ENCODE assay signal across 8 mouse cellular contexts in genomic region chr19:4839149-4839548, GRCm38 (mm10). TPM values are rescaled to one million over a fixed set of nuclear protein-coding genes. Genes with fewer than 3 reads are reported as not detected.
DNase-seq lines count a peak whose midpoint lies in the region; ATAC-seq and TF ChIP-seq lines count a peak whose summit lies in the region.

Ccs (minus strand) TSS chr19:4839332.
Ccdc87 (plus strand) TSS chr19:4839366.

- H3K4me3 ChIP-seq in brown adipose tissue, adult 24 weeks (ENCODE audit: insufficient read depth, low read depth, low read length), result peak within 1 kb of the TSS; percentile 68
- H3K4me3 ChIP-seq in heart, embryonic 15.5 days, result peak within 1 kb of the TSS; percentile 64
- H3K4me3 ChIP-seq in liver, embryonic 14.5 days (ENCODE audit: insufficient read depth in 1 of 2, low read depth in 2 of 2, low read length in 2 of 2), result peak within 1 kb of the TSS; percentile 72 to 80
- peak within 1 kb of the TSS; percentile 52 for H3K4me3 ChIP-seq in neural tube, embryonic 11.5 days (ENCODE audit: low read depth, low read length)
- H3K4me3 ChIP-seq in stomach, postnatal 0 days (ENCODE audit: low read depth, low read length), result peak within 1 kb of the TSS; percentile 63

- peak; percentile 99 for ATAC-seq in heart, embryonic 15.5 days (replicated peaks; ENCODE audit: insufficient number of reproducible peaks, insufficient read depth, low FRiP score, low read depth)
- ATAC-seq in liver, embryonic 14.5 days (ENCODE audit: insufficient read depth), result peak; percentile 97
- ATAC-seq in neural tube, embryonic 11.5 days (ENCODE audit: insufficient read depth, low FRiP score, low TSS enrichment), result peak; percentile 96
- ATAC-seq in stomach, postnatal 0 days (ENCODE audit: low FRiP score, low TSS enrichment), result peak; percentile 97

- H3K36me3 ChIP-seq in heart, embryonic 15.5 days, result no peaks in the 10 kb centered on the region
- no peaks in the 10 kb centered on the region for H3K36me3 ChIP-seq in liver, embryonic 14.5 days (replicated peaks; ENCODE audit: control insufficient read depth, insufficient read depth, low read depth)
- no peaks in the 10 kb centered on the region for H3K36me3 ChIP-seq in neural tube, embryonic 11.5 days (ENCODE audit: control insufficient read depth, insufficient read depth, low read length)
- no peaks in the 10 kb centered on the region for H3K36me3 ChIP-seq in stomach, postnatal 0 days (ENCODE audit: control insufficient read depth, insufficient read depth, low read length)

- peak within 1 kb of the TSS; percentile 83 for H3K9ac ChIP-seq in heart, embryonic 15.5 days
- peak within 1 kb of the TSS; percentile 84 for H3K9ac ChIP-seq in liver, embryonic 14.5 days (replicated peaks)
- peak within 1 kb of the TSS; percentile 64 for H3K9ac ChIP-seq in neural tube, embryonic 11.5 days (ENCODE audit: low read length)
- H3K9ac ChIP-seq in stomach, postnatal 0 days (ENCODE audit: low read length), result peak within 1 kb of the TSS; percentile 73

- H3K9me3 ChIP-seq in heart, embryonic 15.5 days (replicated peaks), result no peaks in the 10 kb centered on the region
- H3K9me3 ChIP-seq in liver, embryonic 14.5 days (ENCODE audit: control insufficient read depth, low read length), result no peaks in the 10 kb centered on the region
- no peaks in the 10 kb centered on the region for H3K9me3 ChIP-seq in neural tube, embryonic 11.5 days (ENCODE audit: control insufficient read depth, low read length)
- no peaks in the 10 kb centered on the region for H3K9me3 ChIP-seq in stomach, postnatal 0 days (ENCODE audit: control insufficient read depth, low read length)

- TF ChIP-seq CTCF in liver, embryonic 14.5 days (IDR thresholded peaks at IDR 0.05; ENCODE audit: low read depth), result peak; percentile 43; the same call in 1 of the 2 replicates
- no peak; the same call in 1 of the 2 replicates for TF ChIP-seq CTCF in stomach, postnatal 0 days (IDR thresholded peaks at IDR 0.05; ENCODE audit: low read depth)

- peak within 1 kb of the TSS; percentile 95 for H3K4me2 ChIP-seq in heart, embryonic 15.5 days
- H3K4me2 ChIP-seq in liver, embryonic 14.5 days (ENCODE audit: low read depth), result peak within 1 kb of the TSS; percentile 69
- H3K4me2 ChIP-seq in neural tube, embryonic 11.5 days (ENCODE audit: low read depth), result peak within 1 kb of the TSS; percentile 97
- H3K4me2 ChIP-seq in stomach, postnatal 0 days (replicated peaks; ENCODE audit: low read depth), result peak within 1 kb of the TSS; percentile 95

- DNase-seq in CD4-positive, CD25-positive, alpha-beta regulatory T cell, adult 2 months (ENCODE audit: low read depth, low spot score), result peak; percentile 98
- peak; percentile 97 for DNase-seq in fibroblast of lung, adult 2 months (ENCODE audit: low read depth)
- DNase-seq in kidney, postnatal 25 days, result peak; percentile 99
- DNase-seq in liver, embryonic 14.5 days (ENCODE audit: low read depth in 3 of 3, low spot score in 3 of 3), result peak; percentile 92 to 93 (median 93)
- DNase-seq in neural tube, embryonic 11.5 days (ENCODE audit: low spot score), result peak; percentile 96
- DNase-seq in stomach, postnatal 0 days (ENCODE audit: low spot score), result peak; percentile 97

- WGBS in heart, embryonic 15.5 days, result under 1% methylated on average over 25 of the region's 25 CpGs
- WGBS in liver, embryonic 14.5 days (ENCODE audit: insufficient replicate concordance), result 1% methylated on average over 25 of the region's 25 CpGs
- under 1% methylated on average over 25 of the region's 25 CpGs for WGBS in neural tube, embryonic 11.5 days
- WGBS in stomach, postnatal 0 days, result under 1% methylated on average over 25 of the region's 25 CpGs

- no peak for TF ChIP-seq EP300 in liver, embryonic 14.5 days (IDR thresholded peaks at IDR 0.05; ENCODE audit: low read depth)
- no peak for TF ChIP-seq EP300 in stomach, postnatal 0 days (optimal IDR thresholded peaks at IDR 0.05)

- peaks cover 29% of the 10 kb centered on the region for H3K27me3 ChIP-seq in heart, embryonic 15.5 days
- H3K27me3 ChIP-seq in liver, embryonic 14.5 days (ENCODE audit: control insufficient read depth, insufficient read depth, low read length), result peaks cover 21% of the 10 kb centered on the region
- H3K27me3 ChIP-seq in neural tube, embryonic 11.5 days (ENCODE audit: control insufficient read depth, insufficient read depth, low read length), result peaks cover 17% of the 10 kb centered on the region
- H3K27me3 ChIP-seq in stomach, postnatal 0 days (ENCODE audit: control insufficient read depth, insufficient read depth, low read length), result 0 out of 2 replicates have a peak, but pooled peaks cover 3% of the 10 kb centered on the region

- peaks cover 8% of the 10 kb centered on the region; the same call in 1 of the 2 replicates for H3K4me1 ChIP-seq in brown adipose tissue, adult 24 weeks (ENCODE audit: control insufficient read depth, insufficient read depth, insufficient read length, low read length)
- peaks cover 13% of the 10 kb centered on the region for H3K4me1 ChIP-seq in heart, embryonic 15.5 days (replicated peaks)
- H3K4me1 ChIP-seq in liver, embryonic 14.5 days (replicated peaks; ENCODE audit: control insufficient read depth in 2 of 2, insufficient read depth in 2 of 2, low read length in 1 of 2), result peaks cover 13 to 15% of the 10 kb centered on the region in 2 experiments
- peaks cover 11% of the 10 kb centered on the region; the same call in 1 of the 2 replicates for H3K4me1 ChIP-seq in neural tube, embryonic 11.5 days (ENCODE audit: control insufficient read depth, insufficient read depth, low read length)
- H3K4me1 ChIP-seq in stomach, postnatal 0 days (replicated peaks; ENCODE audit: control insufficient read depth, insufficient read depth), result no peaks in the 10 kb centered on the region; the same call in 1 of the 2 replicates

- H3K27ac ChIP-seq in brown adipose tissue, adult 24 weeks (replicated peaks; ENCODE audit: low read depth, low read length), result 0 out of 2 replicates have a peak within 1 kb of the TSS, but pooled peaks have one; percentile 4
- H3K27ac ChIP-seq in heart, embryonic 15.5 days, result no peak within 1 kb of the TSS
- peak within 1 kb of the TSS; percentile 64 for H3K27ac ChIP-seq in liver, embryonic 14.5 days
- H3K27ac ChIP-seq in neural tube, embryonic 11.5 days (ENCODE audit: low read depth, low read length), result no peak within 1 kb of the TSS
- H3K27ac ChIP-seq in stomach, postnatal 0 days (replicated peaks), result peak within 1 kb of the TSS; percentile 49

RNA-seq across cellular contexts. Expression of gene Ccs, which starts in this region (rescaled TPM):
- 64.9 and 78.0 TPM in 2 replicates for polyA plus RNA-seq in brown adipose tissue, adult 24 weeks (2012; ENCODE audit: insufficient read depth, insufficient read length, missing spikeins)
- 33.4 and 41.7 TPM in 2 replicates for polyA plus RNA-seq in heart, embryonic 15.5 days (2015; fragmentation: Nextera tagmentation; extraction: Ambion mirVana)
- 24.0 and 38.1 TPM in 2 replicates for polyA plus RNA-seq in liver, embryonic 14.5 days (2012; rRNA removed)
- 35.4 and 41.2 TPM in 2 replicates for polyA plus RNA-seq in liver, embryonic 14.5 days (2014; fragmentation: Nextera tagmentation; extraction: Ambion mirVana)
- 41.4 and 41.5 TPM in 2 replicates for polyA plus RNA-seq in neural tube, embryonic 11.5 days (2014; fragmentation: Nextera tagmentation; extraction: Ambion mirVana)
- polyA plus RNA-seq in stomach, postnatal 0 days (2015; fragmentation: Nextera tagmentation; extraction: Ambion mirVana), result 72.7 and 81.6 TPM in 2 replicates

RNA-seq across cellular contexts. Expression of gene Ccdc87, which starts in this region (rescaled TPM):
- not detected in 2 replicates for polyA plus RNA-seq in brown adipose tissue, adult 24 weeks (2012; ENCODE audit: insufficient read depth, insufficient read length, missing spikeins)
- 0.04 and 0.05 TPM in 2 replicates for polyA plus RNA-seq in heart, embryonic 15.5 days (2015; fragmentation: Nextera tagmentation; extraction: Ambion mirVana)
- 0.01 and 0.02 TPM in 2 replicates for polyA plus RNA-seq in liver, embryonic 14.5 days (2012; rRNA removed)
- polyA plus RNA-seq in liver, embryonic 14.5 days (2014; fragmentation: Nextera tagmentation; extraction: Ambion mirVana), result not detected in 2 replicates
- polyA plus RNA-seq in neural tube, embryonic 11.5 days (2014; fragmentation: Nextera tagmentation; extraction: Ambion mirVana), result 0.13 TPM in 1 of 2 replicates, not detected in the other
- polyA plus RNA-seq in stomach, postnatal 0 days (2015; fragmentation: Nextera tagmentation; extraction: Ambion mirVana), result 0.05 TPM in 1 of 2 replicates, not detected in the other

Comparison
In these comparisons a context has a peak if more than half of its experiments do, and no peak if none do; other contexts are left out.
1. H3K27ac ChIP-seq: peak in brown adipose tissue, adult 24 weeks (single experiment), liver, embryonic 14.5 days (single experiment) and stomach, postnatal 0 days (single experiment); none in heart, embryonic 15.5 days (single experiment) and neural tube, embryonic 11.5 days (single experiment).
2. Peak in every context shown above with its lines, with median percentiles within 50 percentile points of each other: DNase-seq, H3K4me3 ChIP-seq, ATAC-seq, H3K4me2 ChIP-seq and H3K9ac ChIP-seq.